Mouse (Mus musculus) bone marrow macrophage, adult 2 months (primary cell): ENCODE measurements around the gene Gm10295.

Experiments
- CTCF ChIP-seq: IDR thresholded peaks from 2 replicates; pipeline ENCODE4 v1.5.1; 2012; ENCODE audit warnings: low read depth, mild to moderate bottlenecking, low read length, moderate library complexity
- POLR2A ChIP-seq: IDR thresholded peaks from 2 replicates; pipeline ENCODE4 v1.6.1; 2012; ENCODE audit warnings: mild to moderate bottlenecking, low read depth, low read length, borderline replicate concordance

GRCm38 (mm10) chr7:71378812-71379760 is 27.8 kb upstream of the Gm10295 start:
- TF ChIP-seq POLR2A (no peak), CTCF (no peak)
